In the genomic region with DNA sequence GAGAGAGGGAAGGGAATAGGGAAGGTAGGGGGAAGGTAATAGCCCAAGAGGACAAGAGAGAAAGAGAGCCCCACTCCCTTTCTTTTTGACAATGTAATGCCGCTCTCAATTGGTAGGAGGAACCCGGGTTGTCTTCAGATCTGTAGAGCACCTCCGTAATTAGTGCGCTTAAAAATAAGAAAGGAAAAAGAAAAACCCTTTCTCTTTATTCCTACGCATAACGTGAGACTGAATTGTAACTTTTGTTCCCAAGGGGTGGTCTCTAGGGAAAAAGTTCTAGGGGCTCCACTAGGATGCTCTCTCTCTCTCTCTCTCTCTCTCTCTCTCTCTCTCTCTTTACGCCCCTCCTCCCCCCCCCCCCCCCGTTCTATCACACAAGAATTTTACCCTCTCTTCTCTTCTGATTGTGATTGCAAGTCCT, we compare ENCODE assay signal across 8 mouse cellular contexts. TPM values are rescaled to one million over a fixed set of nuclear protein-coding genes. Genes with fewer than 3 reads are reported as not detected.
A peak's percentile ranks its signal among the peaks of the same experiment; 100 is the strongest.
DNase-seq lines count a peak whose midpoint lies in the region; ATAC-seq and TF ChIP-seq lines count a peak whose summit lies in the region.

No protein-coding gene starts in this region.

- WGBS in embryonic facial prominence, embryonic 11.5 days = 0% methylated on average over 7 of the region's 8 CpGs
- 1% methylated on average over 7 of the region's 8 CpGs for WGBS in limb, embryonic 13.5 days
- 1% methylated on average over 7 of the region's 8 CpGs for WGBS in stomach, postnatal 0 days

- peaks cover 35% of the 10 kb centered on the region for H3K4me1 ChIP-seq in erythroblast, embryonic 14.5 days (ENCODE audit: control insufficient read depth)
- H3K4me1 ChIP-seq in embryonic facial prominence, embryonic 11.5 days (ENCODE audit: control insufficient read depth, insufficient read depth, low read length) = peaks cover 6% of the 10 kb centered on the region
- peaks cover 52% of the 10 kb centered on the region for H3K4me1 ChIP-seq in limb, embryonic 13.5 days
- H3K4me1 ChIP-seq in stomach, postnatal 0 days (replicated peaks; ENCODE audit: control insufficient read depth, insufficient read depth) = peaks cover 9% of the 10 kb centered on the region

- H3K27ac ChIP-seq in embryonic facial prominence, embryonic 11.5 days (replicated peaks; ENCODE audit: low read depth, low read length) = peak overlapping the region; percentile 99
- H3K27ac ChIP-seq in limb, embryonic 13.5 days = peak overlapping the region; percentile 100
- peak overlapping the region; percentile 100 for H3K27ac ChIP-seq in stomach, postnatal 0 days (replicated peaks)

- peaks cover 23% of the 10 kb centered on the region for H3K27me3 ChIP-seq in erythroblast, embryonic 14.5 days (ENCODE audit: control insufficient read depth)
- no peaks in the 10 kb centered on the region for H3K27me3 ChIP-seq in embryonic facial prominence, embryonic 11.5 days (ENCODE audit: control insufficient read depth, insufficient read depth, low read length)
- H3K27me3 ChIP-seq in limb, embryonic 13.5 days = no peaks in the 10 kb centered on the region
- no peaks in the 10 kb centered on the region for H3K27me3 ChIP-seq in stomach, postnatal 0 days (ENCODE audit: control insufficient read depth, insufficient read depth, low read length)

- H3K36me3 ChIP-seq in erythroblast, embryonic 14.5 days (ENCODE audit: control insufficient read depth) = no peaks in the 10 kb centered on the region
- no peaks in the 10 kb centered on the region for H3K36me3 ChIP-seq in embryonic facial prominence, embryonic 11.5 days (replicated peaks; ENCODE audit: control insufficient read depth, insufficient read depth, low read depth, low read length)
- H3K36me3 ChIP-seq in limb, embryonic 13.5 days = no peaks in the 10 kb centered on the region
- no peaks in the 10 kb centered on the region for H3K36me3 ChIP-seq in stomach, postnatal 0 days (ENCODE audit: control insufficient read depth, insufficient read depth, low read length)

- H3K9ac ChIP-seq in embryonic facial prominence, embryonic 11.5 days (replicated peaks; ENCODE audit: low read length) = peak overlapping the region; percentile 85
- H3K9ac ChIP-seq in limb, embryonic 13.5 days = peak overlapping the region; percentile 97
- peak overlapping the region; percentile 98 for H3K9ac ChIP-seq in stomach, postnatal 0 days (ENCODE audit: low read length)

- DNase-seq in 3T3-L1 (ENCODE audit: low read depth, low spot score) = peak; percentile 60
- peak; percentile 49 for DNase-seq in embryonic facial prominence, embryonic 11.5 days (ENCODE audit: low spot score)
- no peak for DNase-seq in stomach, postnatal 0 days (ENCODE audit: low spot score)
- no peak for DNase-seq in right cerebral cortex, postnatal 4 days
- DNase-seq in left cerebral cortex, adult 18-20 months (ENCODE audit: low spot score in 2 of 2) = no peak

- ATAC-seq in erythroblast, adult 5-6 weeks (replicated peaks; ENCODE audit: low FRiP score, poor library complexity, severe bottlenecking) = no peak
- no peak for ATAC-seq in embryonic facial prominence, embryonic 11.5 days (replicated peaks; ENCODE audit: insufficient number of reproducible peaks, low FRiP score, low TSS enrichment, low read depth)
- ATAC-seq in limb, embryonic 13.5 days (ENCODE audit: low FRiP score, low read depth) = no peak
- no peak for ATAC-seq in stomach, postnatal 0 days (ENCODE audit: low FRiP score, low TSS enrichment)

- H3K9me3 ChIP-seq in erythroblast, embryonic 14.5 days (ENCODE audit: control insufficient read depth, low read length) = no peaks in the 10 kb centered on the region
- H3K9me3 ChIP-seq in embryonic facial prominence, embryonic 11.5 days (replicated peaks; ENCODE audit: control insufficient read depth, low read length) = no peaks in the 10 kb centered on the region
- H3K9me3 ChIP-seq in limb, embryonic 13.5 days = no peaks in the 10 kb centered on the region
- H3K9me3 ChIP-seq in stomach, postnatal 0 days (ENCODE audit: control insufficient read depth, low read length) = no peaks in the 10 kb centered on the region

- no peak for TF ChIP-seq CTCF in stomach, postnatal 0 days (IDR thresholded peaks at IDR 0.05; ENCODE audit: low read depth)

- no peak for TF ChIP-seq EP300 in stomach, postnatal 0 days (optimal IDR thresholded peaks at IDR 0.05)

- H3K4me2 ChIP-seq in embryonic facial prominence, embryonic 11.5 days (ENCODE audit: low read depth, low read length) = peak overlapping the region; percentile 69
- H3K4me2 ChIP-seq in limb, embryonic 13.5 days (replicated peaks) = peak overlapping the region; percentile 72
- peak overlapping the region; percentile 73 for H3K4me2 ChIP-seq in stomach, postnatal 0 days (replicated peaks; ENCODE audit: low read depth)

- peak overlapping the region; percentile 76 for H3K4me3 ChIP-seq in erythroblast, embryonic 14.5 days (replicated peaks)
- H3K4me3 ChIP-seq in embryonic facial prominence, embryonic 11.5 days (ENCODE audit: low read depth, low read length) = peak overlapping the region; percentile 52
- H3K4me3 ChIP-seq in limb, embryonic 13.5 days = peak overlapping the region; percentile 79
- H3K4me3 ChIP-seq in stomach, postnatal 0 days (ENCODE audit: low read depth, low read length) = peak overlapping the region; percentile 90

RNA-seq across cellular contexts. Expression of a gene that starts 1.0 kb away (rescaled TPM):
- 0.42 and 1.1 TPM in 2 replicates for polyA plus RNA-seq in erythroblast, embryonic 14.5 days (2012)
- total RNA-seq in erythroblast, adult 5-6 weeks (2015; ENCODE audit: low replicate concordance) = 16.7 and 18.6 TPM in 2 replicates
- total RNA-seq in erythroblast, adult 5-6 weeks (2017; ENCODE audit: low replicate concordance) = 7.4 and 11.1 TPM in 2 replicates
- 15.7 and 15.9 TPM in 2 replicates for polyA plus RNA-seq in embryonic facial prominence, embryonic 11.5 days (2014; fragmentation: Nextera tagmentation; extraction: Ambion mirVana)
- polyA plus RNA-seq in limb, embryonic 13.5 days (2015; fragmentation: Nextera tagmentation; extraction: Ambion mirVana) = 11.5 and 15.4 TPM in 2 replicates
- 5.9 and 7.6 TPM in 2 replicates for polyA plus RNA-seq in stomach, postnatal 0 days (2015; fragmentation: Nextera tagmentation; extraction: Ambion mirVana)
- total RNA-seq in left cerebral cortex, adult 18-20 months (2021) = 10 to 100 TPM; 15.3 to 18.6 TPM

Comparison
In these comparisons a context has a peak if more than half of its experiments do, and no peak if none do; other contexts are left out.
1. DNase-seq: peak in 3T3-L1 (single experiment) and embryonic facial prominence, embryonic 11.5 days (single experiment); none in stomach, postnatal 0 days (single experiment), right cerebral cortex, postnatal 4 days (single experiment) and left cerebral cortex, adult 18-20 months (0 of 2).
2. Peak in every context shown above with its lines, with median percentiles within 50 percentile points of each other: H3K4me3 ChIP-seq, H3K27ac ChIP-seq, H3K4me2 ChIP-seq and H3K9ac ChIP-seq.